Mouse (Mus musculus) lung, postnatal 25 days (tissue): ENCODE measurements around the gene 1700025C18Rik.

ENCODE experiments used
- DNase-seq: peaks from one replicate; pipeline ENCODE4 v3.0.0; 2022; ENCODE audit warnings: low spot score

The 1700025C18Rik gene

GRCm38 (mm10) chr2:165090650-165091049 is at the start of gene 1700025C18Rik:
Gene 1700025C18Rik (minus strand): TSS chr2:165090750.
- no peak for DNase-seq

- DNase-seq: no peak
Observed at GRCm38 (mm10) chr2:165136049-165136448, 45.5 kb upstream of the 1700025C18Rik start.

GRCm38 (mm10) chr2:165133566-165133965 is 43.0 kb upstream of the 1700025C18Rik start:
- DNase-seq: no peak

GRCm38 (mm10) chr2:165131428-165131827 is 40.9 kb upstream of the 1700025C18Rik start:
- no peak for DNase-seq

GRCm38 (mm10) chr2:165129189-165129588 is 38.6 kb upstream of the 1700025C18Rik start:
- no peak for DNase-seq

GRCm38 (mm10) chr2:165126896-165127562 is 36.5 kb upstream of the 1700025C18Rik start:
- no peak for DNase-seq

- no peak for DNase-seq
Observed at GRCm38 (mm10) chr2:165121206-165121840, 30.8 kb upstream of the 1700025C18Rik start.

GRCm38 (mm10) chr2:165120765-165121164 is 30.2 kb upstream of the 1700025C18Rik start:
- DNase-seq: no peak

- no peak for DNase-seq
Observed at GRCm38 (mm10) chr2:165113733-165114132, 23.2 kb upstream of the 1700025C18Rik start.

GRCm38 (mm10) chr2:165112149-165112548 is 21.6 kb upstream of the 1700025C18Rik start:
- DNase-seq: peak; percentile 76

- no peak for DNase-seq
Observed at GRCm38 (mm10) chr2:165106585-165106984, 16.0 kb upstream of the 1700025C18Rik start.

GRCm38 (mm10) chr2:165105513-165106079 is 15.0 kb upstream of the 1700025C18Rik start:
- DNase-seq: no peak

GRCm38 (mm10) chr2:165102920-165103319 is 12.4 kb upstream of the 1700025C18Rik start:
- DNase-seq: no peak

- DNase-seq: no peak
Observed at GRCm38 (mm10) chr2:165100749-165101148, 10.2 kb upstream of the 1700025C18Rik start.

- no peak for DNase-seq
Observed at GRCm38 (mm10) chr2:165098861-165099260, 8.3 kb upstream of the 1700025C18Rik start.

- DNase-seq: no peak
Observed at GRCm38 (mm10) chr2:165096367-165096766, 5.8 kb upstream of the 1700025C18Rik start.

GRCm38 (mm10) chr2:165092393-165092792 is 1.8 kb upstream of the 1700025C18Rik start:
- DNase-seq: no peak

GRCm38 (mm10) chr2:165091433-165091965 is 949 bp upstream of the 1700025C18Rik start:
- DNase-seq: no peak

- DNase-seq: no peak
Observed at GRCm38 (mm10) chr2:165089470-165089869, 1.1 kb downstream of the 1700025C18Rik start.

- no peak for DNase-seq
Observed at GRCm38 (mm10) chr2:165086634-165087033, 3.9 kb downstream of the 1700025C18Rik start.

GRCm38 (mm10) chr2:165081257-165081656 is 9.3 kb downstream of the 1700025C18Rik start:
- DNase-seq: no peak

GRCm38 (mm10) chr2:165080657-165081056 is 9.9 kb downstream of the 1700025C18Rik start:
- no peak for DNase-seq

- no peak for DNase-seq
Observed at GRCm38 (mm10) chr2:165078605-165079004, 11.9 kb downstream of the 1700025C18Rik start.
